Mouse (Mus musculus) embryonic facial prominence, embryonic 11.5 days (tissue): ENCODE measurements at regions not wholly inside any gene's neighbourhood (a gene's known extent, or its start where the extent isn't known, plus 50 kb on each side); places are given as distances from the start of the nearest gene placed in this dataset.

Experiments
- ATAC-seq: fragments of 200-750 bp; cut with Nextera tagmentation; replicated peaks from 2 replicates; pipeline ENCODE4 v1.8.0; 2017; ENCODE audit warnings: low read depth; ENCODE audit not compliant: insufficient number of reproducible peaks, low FRiP score, low TSS enrichment
- DNase-seq: peaks from one replicate; pipeline ENCODE4 v3.0.0-alpha.2; 2015; ENCODE audit warnings: low spot score
- H3K27ac ChIP-seq: fragments of 300-500 bp; sonication (generic); replicated peaks from 2 replicates; pipeline ENCODE4 v1.5.1; 2014; ENCODE audit warnings: mild to moderate bottlenecking, low read depth, low read length, control low read depth
- H3K27me3 ChIP-seq: fragments of 300-500 bp; sonication (generic); 2 replicates; pipeline ENCODE4 v1.6.1; 2014; ENCODE audit warnings: mild to moderate bottlenecking, low read length, moderate library complexity, mixed read lengths; ENCODE audit not compliant: control insufficient read depth, insufficient read depth
- H3K36me3 ChIP-seq: fragments of 300-500 bp; sonication (generic); replicated peaks from 2 replicates; pipeline ENCODE4 v1.6.1; 2014; ENCODE audit warnings: low read depth, mild to moderate bottlenecking, low read length, moderate library complexity, mixed read lengths; ENCODE audit not compliant: control insufficient read depth, insufficient read depth
- H3K4me1 ChIP-seq: fragments of 300-500 bp; sonication (generic); 2 replicates; pipeline ENCODE4 v1.6.1; 2014; ENCODE audit warnings: low read length, mixed read lengths; ENCODE audit not compliant: control insufficient read depth, insufficient read depth
- H3K4me2 ChIP-seq: fragments of 300-500 bp; sonication (generic); 2 replicates; pipeline ENCODE4 v1.6.1; 2014; ENCODE audit warnings: low read depth, mild to moderate bottlenecking, control low read depth, low read length, moderate library complexity
- H3K4me3 ChIP-seq: fragments of 300-500 bp; sonication (generic); 2 replicates; pipeline ENCODE4 v1.5.1; 2014; ENCODE audit warnings: low read depth, low read length, control low read depth
- H3K9ac ChIP-seq: fragments of 300-500 bp; sonication (generic); replicated peaks from 2 replicates; pipeline ENCODE4 v1.6.1; 2014; ENCODE audit warnings: mild to moderate bottlenecking, control low read depth, low read length
- H3K9me3 ChIP-seq: fragments of 300-500 bp; sonication (generic); replicated peaks from 2 replicates; pipeline ENCODE4 v1.6.1; 2016; ENCODE audit warnings: mild to moderate bottlenecking, low read length, inconsistent platforms, mixed read lengths; ENCODE audit not compliant: control insufficient read depth
- WGBS: fragments of 180-500 bp; shearing (Covaris S2); extraction: QIAGEN DNeasy Blood & Tissue Kit; methylation state at CpG from one replicate; pipeline ENCODE4 v1.1.7; 2014; 5-methylcytosine and 5-hydroxymethylcytosine counted together

GRCm38 (mm10) chr7:71463565-71463964 lies 112.3 kb upstream of the Gm10295 start:
- H3K27me3 ChIP-seq, result no peaks in the 10 kb centered on the region
- no peak overlapping the region for H3K4me3 ChIP-seq
- ATAC-seq, result no peak
- no peak overlapping the region for H3K4me2 ChIP-seq
- no peaks in the 10 kb centered on the region for H3K4me1 ChIP-seq
- H3K36me3 ChIP-seq, result no peaks in the 10 kb centered on the region
- DNase-seq, result no peak
- H3K27ac ChIP-seq, result no peak overlapping the region
- H3K9me3 ChIP-seq, result no peaks in the 10 kb centered on the region
- 89% methylated on average over 2 of the region's 2 CpGs for WGBS
- H3K9ac ChIP-seq, result no peak overlapping the region

DNA sequence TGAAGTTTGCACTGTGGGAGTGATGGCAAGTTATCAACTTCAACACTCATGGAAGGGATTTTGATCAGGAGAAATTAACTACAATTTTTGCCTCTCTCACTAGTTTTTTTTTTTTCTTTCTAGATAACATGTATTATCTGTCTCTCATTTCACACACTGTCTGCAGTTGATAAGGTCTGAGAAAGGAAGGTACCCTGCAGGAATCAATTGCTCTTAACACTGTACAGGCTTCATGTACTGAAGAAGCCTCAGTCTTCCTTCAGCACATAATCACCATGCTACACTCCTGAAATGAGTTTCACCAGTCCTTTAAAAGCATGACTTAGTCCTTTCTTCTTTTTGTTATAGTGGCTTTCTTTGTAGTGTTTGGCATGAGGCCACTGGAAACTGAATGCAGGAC lies 108.5 kb upstream of the Gm10295 start:
- Histone ChIP-seq H3K27me3 (no peaks in the 10 kb centered on the region), H3K4me2 (no peak overlapping the region), H3K36me3 (no peaks in the 10 kb centered on the region), H3K9ac (no peak overlapping the region), H3K4me3 (no peak overlapping the region), H3K27ac (no peak overlapping the region), H3K4me1 (no peaks in the 10 kb centered on the region), H3K9me3 (no peaks in the 10 kb centered on the region)
- ATAC-seq (no peak), DNase-seq (no peak)

DNA sequence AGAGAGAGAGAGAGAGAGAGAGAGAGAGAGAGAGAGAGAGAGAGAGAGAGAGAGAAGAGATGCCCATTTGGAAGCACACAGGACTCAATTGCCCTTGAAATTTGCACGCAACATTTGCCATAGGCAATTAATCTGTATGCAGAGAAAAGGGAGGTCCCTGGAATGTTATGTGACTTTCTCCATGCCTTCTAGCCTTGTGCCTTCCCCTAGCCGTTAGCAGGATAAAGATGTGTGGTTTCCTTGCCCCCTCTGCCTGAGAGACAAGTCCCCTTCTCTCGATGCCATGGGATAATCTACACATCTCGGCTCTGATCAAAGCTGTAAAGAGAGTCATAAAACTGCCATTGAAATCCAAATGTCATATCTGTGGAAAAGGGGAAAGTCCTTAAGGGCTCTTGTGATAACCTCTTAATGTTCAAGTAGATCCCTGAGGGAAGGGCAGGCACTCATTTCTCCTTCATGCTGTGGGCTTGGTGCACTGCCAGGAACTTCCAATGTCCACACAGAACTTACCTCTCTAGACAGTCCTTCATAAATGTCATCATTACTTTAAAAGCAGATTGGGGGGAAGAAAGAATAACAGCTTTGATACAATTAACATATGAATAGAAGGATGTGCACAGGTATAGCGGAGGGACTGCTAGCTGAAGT lies 106.9 kb upstream of the Gm10295 start:
- Histone ChIP-seq H3K4me2 (no peak overlapping the region), H3K27ac (no peak overlapping the region), H3K9me3 (no peaks in the 10 kb centered on the region), H3K27me3 (no peaks in the 10 kb centered on the region), H3K4me1 (no peaks in the 10 kb centered on the region), H3K4me3 (no peak overlapping the region), H3K9ac (no peak overlapping the region), H3K36me3 (no peaks in the 10 kb centered on the region)
- DNase-seq (no peak), ATAC-seq (no peak)
- WGBS, result 73% methylated on average over 5 of the region's 5 CpGs

- Histone ChIP-seq H3K4me3 (no peak overlapping the region), H3K27ac (no peak overlapping the region), H3K9ac (no peak overlapping the region), H3K36me3 (no peaks in the 10 kb centered on the region), H3K9me3 (no peaks in the 10 kb centered on the region), H3K4me1 (no peaks in the 10 kb centered on the region), H3K4me2 (no peak overlapping the region), H3K27me3 (no peaks in the 10 kb centered on the region)
- ATAC-seq (no peak), DNase-seq (no peak)
- 88% methylated on average over 4 of the region's 4 CpGs for WGBS
Observed at GRCm38 (mm10) chr7:71457409-71458103, 106.3 kb upstream of the Gm10295 start.

DNA sequence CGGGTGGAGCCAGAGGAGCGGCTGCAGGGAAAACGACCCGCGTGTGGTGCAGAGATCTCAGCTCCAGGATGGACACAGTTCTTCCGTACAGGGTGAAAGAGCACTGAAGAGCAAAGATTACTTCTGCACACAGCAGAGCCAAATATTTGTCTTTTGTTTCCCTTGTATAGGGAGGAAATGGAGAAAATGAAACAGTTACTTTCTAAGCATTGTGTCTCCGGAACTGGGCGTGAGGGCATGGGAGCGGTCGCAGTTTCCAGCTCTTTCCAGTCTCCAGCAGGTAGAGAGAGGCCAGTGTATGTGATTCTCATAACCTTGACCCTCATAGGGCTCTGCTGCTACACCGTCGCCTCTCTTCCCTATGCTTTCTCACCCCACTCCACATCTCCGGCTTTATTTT lies 105.1 kb upstream of the Gm10295 start:
- Histone ChIP-seq H3K36me3 (no peaks in the 10 kb centered on the region), H3K9ac (no peak overlapping the region), H3K4me1 (no peaks in the 10 kb centered on the region), H3K27me3 (no peaks in the 10 kb centered on the region), H3K9me3 (no peaks in the 10 kb centered on the region), H3K27ac (no peak overlapping the region), H3K4me2 (no peak overlapping the region), H3K4me3 (no peak overlapping the region)
- ATAC-seq, result no peak
- WGBS, result 82% methylated on average over 13 of the region's 13 CpGs
- no peak for DNase-seq

DNA sequence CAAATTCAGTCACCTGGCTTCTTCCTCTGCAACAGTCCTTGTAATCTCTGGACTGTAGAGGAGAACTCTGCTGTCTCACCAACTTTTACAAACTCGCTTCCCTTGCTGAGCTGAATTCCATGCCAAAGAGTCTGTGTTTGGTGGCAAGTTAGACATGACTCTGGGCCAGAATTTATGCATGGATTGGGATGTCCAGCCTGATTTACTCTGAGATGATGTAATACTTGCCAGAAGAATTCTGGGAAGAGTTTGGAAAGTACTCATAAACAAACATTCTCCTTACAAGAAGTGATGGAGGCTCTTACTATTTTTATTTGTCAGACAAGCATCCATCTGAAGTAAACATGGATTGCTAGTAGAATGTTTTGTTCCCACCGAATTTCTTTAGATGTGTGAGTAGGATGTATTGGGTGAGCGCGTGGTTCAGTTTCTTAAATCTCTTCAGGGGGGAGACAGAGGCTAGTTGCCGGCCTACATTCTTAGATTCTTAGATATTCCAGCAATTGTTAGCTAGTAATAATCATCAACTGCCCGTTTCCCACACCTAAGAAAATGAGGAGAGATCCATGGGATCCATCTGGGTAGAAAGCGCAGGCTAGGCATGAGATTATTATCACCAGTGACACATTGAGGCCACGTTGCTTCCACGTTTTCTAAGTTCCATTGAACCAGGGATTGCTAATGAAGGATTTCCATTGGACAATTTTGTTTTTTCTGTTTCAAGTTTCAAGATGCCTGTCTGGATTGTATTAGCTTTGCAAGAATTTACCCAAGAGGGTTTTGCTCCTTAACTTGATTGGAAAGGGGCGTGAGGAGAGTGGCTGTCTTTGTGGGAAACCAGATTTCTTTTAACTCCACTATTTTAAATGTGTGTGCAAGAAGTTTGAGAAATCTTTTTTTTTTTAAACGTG lies 89.3 kb upstream of the Gm10295 start:
- Histone ChIP-seq H3K27me3 (no peaks in the 10 kb centered on the region), H3K9me3 (no peaks in the 10 kb centered on the region), H3K4me3 (no peak overlapping the region), H3K4me2 (no peak overlapping the region), H3K27ac (no peak overlapping the region), H3K4me1 (no peaks in the 10 kb centered on the region), H3K36me3 (no peaks in the 10 kb centered on the region), H3K9ac (no peak overlapping the region)
- ATAC-seq, result no peak
- peak; percentile 74 for DNase-seq
- 56% methylated on average over 11 of the region's 11 CpGs for WGBS

DNA sequence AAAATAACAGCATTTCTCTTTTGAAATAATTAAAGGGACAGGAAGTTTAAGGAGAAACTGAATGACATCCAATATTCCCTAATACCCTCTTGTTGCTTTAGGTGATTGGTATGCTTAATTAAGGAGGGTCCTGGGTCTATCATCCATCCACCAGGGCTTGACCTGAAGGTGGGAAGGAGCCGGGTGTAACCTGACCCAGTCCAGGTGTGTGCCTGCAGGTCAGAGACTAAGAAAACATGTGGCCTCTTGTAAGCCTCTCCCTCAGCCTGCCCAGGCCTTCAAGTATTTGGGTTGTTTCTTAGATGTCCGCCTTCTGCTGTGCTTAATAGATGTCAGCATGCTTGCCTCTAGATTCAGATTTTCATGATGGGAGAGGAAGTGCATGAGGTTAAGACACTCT lies 74.7 kb upstream of the Gm10295 start:
- ATAC-seq (no peak), DNase-seq (peak; percentile 47)
- Histone ChIP-seq H3K4me3 (no peak overlapping the region), H3K4me2 (no peak overlapping the region), H3K27ac (no peak overlapping the region), H3K9me3 (no peaks in the 10 kb centered on the region), H3K36me3 (no peaks in the 10 kb centered on the region), H3K9ac (no peak overlapping the region), H3K4me1 (no peaks in the 10 kb centered on the region), H3K27me3 (no peaks in the 10 kb centered on the region)
- 25% methylated on average over 2 of the region's 2 CpGs for WGBS

DNA sequence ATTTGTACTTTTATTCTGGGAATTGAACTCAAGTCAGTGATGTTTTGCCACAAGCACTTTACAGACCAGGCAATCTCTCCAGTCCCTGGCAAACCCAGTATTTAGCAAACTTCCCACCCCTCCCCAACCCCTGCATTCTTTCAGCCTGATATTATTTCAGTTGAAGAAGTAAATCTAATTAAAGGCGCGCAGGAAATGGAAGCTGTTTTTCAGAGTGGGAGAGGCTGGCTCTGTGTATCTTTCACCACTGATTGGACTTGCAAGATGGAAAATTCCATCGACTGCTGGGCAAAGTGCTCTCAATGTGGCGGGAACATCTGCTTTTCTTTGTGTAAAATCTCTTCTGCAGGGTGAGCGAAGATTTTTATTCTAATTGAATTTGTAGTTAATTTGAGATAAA lies 68.0 kb upstream of the Gm10295 start:
- no peaks in the 10 kb centered on the region for H3K9me3 ChIP-seq
- WGBS, result 56% methylated on average over 5 of the region's 5 CpGs
- no peak overlapping the region for H3K9ac ChIP-seq
- H3K4me2 ChIP-seq, result no peak overlapping the region
- H3K4me3 ChIP-seq, result no peak overlapping the region
- ATAC-seq (no peak), DNase-seq (peak; percentile 55)
- no peak overlapping the region for H3K27ac ChIP-seq
- H3K4me1 ChIP-seq, result no peaks in the 10 kb centered on the region
- H3K36me3 ChIP-seq, result no peaks in the 10 kb centered on the region
- H3K27me3 ChIP-seq, result no peaks in the 10 kb centered on the region
